Mouse (Mus musculus): Measurements from ENCODE around the gene B430305J03Rik.

- TF ChIP-seq CTCF (IDR thresholded peaks at IDR 0.05; ENCODE audit: low read depth) (no peak), EP300 (IDR thresholded peaks at IDR 0.05; ENCODE audit: low read depth) (no peak)
Measured at GRCm38 (mm10) chr3:61320031-61320430, 45.7 kb downstream of the B430305J03Rik start.
